Mouse (Mus musculus): ENCODE measurements around the gene Itch. TPM values are rescaled to one million over a fixed set of nuclear protein-coding genes. Genes with fewer than 3 reads are reported as not detected.
"Not testable (repeated sequence)": the region's sequence is repeated elsewhere in the genome, so short reads cannot be mapped to it uniquely, and the experiment has no call there.

Gene Itch
- 10 to 100 TPM; 36.0 to 39.2 TPM for total RNA-seq (2021)
- long read RNA-seq, experiment 1, full-length matches to known transcripts: 10 of 16 reads
- long read RNA-seq, experiment 1, partial matches to known transcripts: 1 of 16 reads
- long read RNA-seq, experiment 1, other reads (novel, unspliced or antisense): 5 of 16 reads
- long read RNA-seq, experiment 2, full-length matches to known transcripts: 19 of 27 reads
- long read RNA-seq, experiment 2, partial matches to known transcripts: 1 of 27 reads
- long read RNA-seq, experiment 2, other reads (novel, unspliced or antisense): 7 of 27 reads

DNA sequence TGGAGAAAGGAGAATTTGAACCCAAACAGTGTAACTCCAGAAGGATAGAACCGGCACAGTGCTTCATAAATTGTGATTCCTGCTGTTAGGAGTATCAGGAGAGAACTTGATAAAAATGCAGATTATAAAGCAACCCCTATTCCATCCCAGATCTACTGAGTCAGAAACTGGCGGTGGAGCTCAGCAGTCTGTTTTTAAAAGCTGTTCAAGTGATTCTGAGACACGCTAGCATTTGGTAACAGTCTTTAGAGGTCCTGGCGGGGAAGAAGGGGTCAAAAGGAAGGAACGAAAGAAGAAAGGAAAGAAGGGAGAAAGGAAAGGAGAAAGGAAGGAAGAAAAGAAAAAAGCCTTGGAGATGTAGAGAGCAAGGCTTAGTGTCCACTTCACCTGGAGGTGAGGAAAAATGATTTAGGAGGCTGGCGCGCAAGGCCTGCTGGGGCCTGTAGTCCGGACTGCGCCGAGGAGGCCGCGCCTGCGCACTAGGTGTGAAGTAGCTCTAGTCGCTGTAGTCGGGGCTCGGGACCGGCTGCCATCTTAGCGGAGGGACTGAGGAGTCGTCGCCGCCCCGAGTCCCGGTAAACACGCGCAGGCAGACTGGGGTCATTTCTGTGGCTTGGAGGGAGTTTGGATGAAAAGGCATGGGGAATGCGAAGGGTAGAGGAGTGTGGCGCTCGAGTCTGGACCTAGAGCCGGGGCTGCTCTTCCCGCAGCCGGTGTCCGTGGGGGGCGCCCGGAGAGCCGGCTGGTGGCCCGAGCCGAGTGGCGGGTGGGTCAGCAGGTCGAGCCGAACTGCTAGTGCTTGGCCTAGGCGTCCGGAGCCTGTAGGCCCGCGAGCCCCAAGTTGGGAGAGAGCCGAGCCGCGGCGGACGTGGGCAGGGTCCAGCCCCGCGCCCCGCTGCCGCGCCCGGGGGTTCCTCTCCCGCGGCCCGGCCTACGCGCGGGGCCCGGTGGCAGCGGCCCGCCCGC is at the start of gene Itch:
TSS of gene Itch (plus strand) at position 499 of the 966 bp plus-strand sequence.
- peak; percentile 85 to 93 for DNase-seq (ENCODE audit: low spot score in 2 of 2)

DNA sequence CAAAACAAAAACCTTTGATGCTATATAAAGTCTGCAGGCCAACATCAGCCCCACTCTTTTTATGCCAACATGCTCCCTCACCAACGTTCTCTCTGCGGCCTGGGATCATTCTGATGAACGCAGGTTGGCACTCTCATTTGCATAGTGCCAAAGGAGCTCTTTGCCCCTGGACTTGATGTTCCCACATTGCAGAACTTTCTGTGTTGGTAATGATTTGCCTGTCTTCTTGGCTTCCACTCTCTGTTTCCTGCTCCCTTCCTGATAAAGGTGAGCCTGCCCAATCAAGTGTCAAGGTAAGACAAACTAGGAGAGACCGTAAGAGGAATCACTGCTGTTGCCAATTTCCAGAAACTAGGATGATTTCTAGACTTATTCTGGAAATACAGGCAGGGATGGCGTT is 48.8 kb upstream of the Itch start:
- DNase-seq (ENCODE audit: low spot score in 2 of 2): no peak

DNA sequence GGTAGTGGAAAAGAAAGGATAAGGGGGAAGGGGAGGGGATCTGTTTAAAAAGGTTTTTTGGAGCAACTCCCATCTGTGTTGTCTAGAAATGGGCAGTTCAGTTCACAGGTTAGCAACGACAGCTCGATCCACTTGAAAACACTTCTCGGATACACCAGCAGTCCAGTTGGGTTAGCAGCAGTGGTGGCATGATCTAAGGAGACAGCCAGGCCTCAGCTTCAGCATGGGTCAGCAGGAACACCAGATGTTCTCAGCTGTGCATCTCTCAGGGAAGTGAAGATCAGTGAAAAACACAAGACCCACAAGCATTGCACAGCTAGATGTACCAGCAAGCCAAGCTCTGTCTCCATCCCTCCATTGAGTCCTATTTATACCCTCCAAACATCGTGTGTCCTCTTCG is 47.0 kb upstream of the Itch start:
- no peak for DNase-seq (ENCODE audit: low spot score in 2 of 2)

DNA sequence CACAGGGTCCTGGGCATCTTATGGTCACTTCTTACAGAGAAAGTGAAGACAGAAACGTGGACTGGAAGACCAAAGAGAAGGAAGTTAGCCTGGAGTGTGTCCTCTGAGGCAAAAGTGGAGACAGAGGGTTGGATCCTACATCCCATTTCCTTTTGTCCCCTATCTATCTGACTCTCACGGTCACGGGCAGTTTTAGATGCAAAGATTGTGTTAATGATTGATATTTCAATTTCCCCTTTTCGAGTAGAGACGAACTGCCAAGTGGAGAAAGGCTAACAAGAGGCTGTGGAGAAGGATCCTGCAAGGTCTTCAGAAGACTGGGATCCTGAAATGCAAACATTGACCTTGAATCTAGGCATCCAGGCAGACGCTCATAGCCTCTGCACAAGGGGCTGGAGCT is 45.0 kb upstream of the Itch start:
- no peak for DNase-seq (ENCODE audit: low spot score in 2 of 2)

DNA sequence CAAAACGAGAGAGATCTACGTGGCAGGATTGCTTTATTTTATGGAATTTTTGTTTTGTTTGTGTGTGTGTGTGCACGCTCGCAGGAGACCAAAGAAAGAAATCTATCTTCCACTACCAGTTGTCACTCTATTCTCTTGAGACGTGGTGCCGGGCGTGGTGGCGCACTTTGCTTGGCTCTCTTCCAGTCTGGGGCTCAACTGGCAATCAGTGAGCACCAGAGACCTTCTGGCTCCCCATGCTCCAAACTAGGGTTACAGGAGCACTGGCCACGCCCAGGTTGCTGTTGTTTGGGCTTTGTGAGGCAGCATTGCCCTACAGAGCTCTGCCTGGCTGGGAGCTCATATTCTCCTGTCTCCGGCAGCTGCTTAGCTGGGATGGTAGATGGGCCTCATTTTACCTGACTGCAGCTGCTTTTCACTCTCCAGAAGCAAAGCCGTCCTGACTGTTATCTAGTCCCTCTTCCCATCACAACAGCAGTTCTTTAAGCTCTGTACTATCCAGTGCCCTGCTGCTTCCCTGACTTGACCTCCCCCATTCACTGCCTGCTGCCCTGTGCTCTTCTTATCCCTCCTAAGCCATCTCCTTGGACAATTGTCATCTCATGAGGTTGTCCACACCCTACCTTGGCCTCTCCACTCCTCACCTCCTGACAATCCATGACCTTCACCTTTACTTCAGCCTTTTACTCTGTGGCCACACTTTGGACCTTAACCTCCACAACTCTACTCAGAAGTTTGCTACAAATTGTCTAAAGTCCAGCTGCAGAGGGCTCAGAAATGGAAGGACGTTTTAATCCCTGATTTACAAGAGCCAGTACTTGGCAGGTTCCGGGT is 42.2 kb upstream of the Itch start:
- DNase-seq (ENCODE audit: low spot score in 2 of 2): peak in 1 of 2 experiments; percentile 19

DNA sequence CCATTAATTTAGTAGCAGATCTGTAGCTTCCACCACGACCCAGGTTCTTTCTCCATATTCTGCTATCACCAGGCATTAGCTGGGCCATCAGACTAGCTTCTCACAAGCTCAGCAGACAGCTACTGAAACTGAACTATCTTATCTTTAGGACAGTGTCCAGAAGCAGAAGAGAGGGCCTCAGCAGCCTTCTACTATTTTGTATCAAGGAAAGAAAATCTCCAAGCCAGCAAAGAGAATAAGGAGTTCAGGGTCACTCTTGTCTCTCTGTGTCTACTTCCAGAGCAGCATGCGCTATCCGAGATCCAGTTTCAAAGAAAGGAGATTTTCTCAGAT is 41.6 kb upstream of the Itch start:
- no peak for DNase-seq (ENCODE audit: low spot score in 2 of 2)

DNA sequence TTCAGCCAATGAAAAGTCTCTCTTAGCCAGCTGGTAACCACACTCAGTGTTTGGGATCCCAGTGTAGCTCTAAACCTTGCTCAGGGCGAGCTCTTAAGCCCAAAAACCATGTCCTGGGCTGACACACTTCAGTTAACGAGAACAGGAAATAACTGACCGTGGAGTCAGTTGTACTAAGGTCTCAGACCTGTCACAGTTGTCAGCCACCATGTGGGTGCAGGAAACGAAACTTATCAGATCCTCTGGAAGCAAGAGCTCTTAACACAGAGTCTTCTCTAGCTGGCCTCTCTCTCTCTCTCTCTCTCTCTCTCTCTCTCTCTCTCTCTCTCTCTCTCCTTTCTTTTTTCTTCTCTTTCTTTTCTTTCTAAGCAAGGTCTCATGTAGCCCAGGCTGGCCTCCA is 39.9 kb upstream of the Itch start:
- no peak for DNase-seq (ENCODE audit: low spot score in 2 of 2)

DNA sequence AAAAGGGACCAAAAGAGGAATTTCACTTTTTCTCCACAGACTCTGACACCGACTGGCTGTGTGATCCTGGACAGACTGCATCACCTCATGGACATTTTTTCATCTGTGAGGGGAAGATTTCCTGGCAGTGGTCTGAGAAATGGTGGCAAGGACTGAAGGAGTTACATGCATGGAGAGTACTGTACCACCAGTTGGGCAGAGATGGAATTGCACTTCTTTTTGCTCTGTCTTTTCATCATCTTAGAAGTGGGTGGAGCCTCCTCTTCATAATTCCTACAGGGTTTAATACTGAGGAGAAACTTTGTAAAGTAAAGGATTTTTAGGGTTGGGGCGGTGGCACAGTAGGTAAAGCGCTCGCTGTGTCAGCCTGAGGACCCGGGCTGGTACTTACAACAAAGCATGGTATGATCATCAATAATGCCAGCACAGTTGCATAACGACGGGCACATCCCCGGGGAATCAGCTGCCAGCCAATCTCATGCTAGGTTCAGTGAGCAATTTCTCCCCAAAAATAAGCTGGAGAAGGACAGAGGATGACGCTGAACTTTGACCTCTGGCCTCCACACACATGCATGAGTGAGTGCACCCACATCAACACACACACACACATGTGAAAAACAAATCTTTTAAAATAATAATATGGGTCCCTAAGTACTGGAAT is 34.5 kb upstream of the Itch start:
- DNase-seq (ENCODE audit: low spot score in 2 of 2): no peak

DNA sequence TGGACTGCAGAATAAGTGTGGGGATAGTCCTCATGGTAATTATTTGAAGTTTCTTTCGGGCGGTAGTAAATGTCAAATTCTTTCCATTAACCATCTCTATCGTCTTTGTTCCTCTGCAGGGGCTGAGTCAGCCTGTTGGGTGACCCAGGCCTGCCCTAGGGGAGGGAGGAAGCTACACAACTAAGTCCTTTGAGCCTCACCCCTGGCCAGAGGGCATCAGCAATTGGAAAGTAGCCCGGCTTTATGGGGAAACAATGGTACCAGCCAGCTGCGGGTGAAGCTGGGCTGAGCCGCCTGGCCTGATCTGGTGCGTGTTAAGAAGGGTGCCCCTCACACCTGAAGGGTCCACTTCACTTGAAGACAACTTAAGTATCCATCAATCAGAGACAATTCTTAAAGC is 33.9 kb upstream of the Itch start:
- DNase-seq (ENCODE audit: low spot score in 2 of 2): no peak

DNA sequence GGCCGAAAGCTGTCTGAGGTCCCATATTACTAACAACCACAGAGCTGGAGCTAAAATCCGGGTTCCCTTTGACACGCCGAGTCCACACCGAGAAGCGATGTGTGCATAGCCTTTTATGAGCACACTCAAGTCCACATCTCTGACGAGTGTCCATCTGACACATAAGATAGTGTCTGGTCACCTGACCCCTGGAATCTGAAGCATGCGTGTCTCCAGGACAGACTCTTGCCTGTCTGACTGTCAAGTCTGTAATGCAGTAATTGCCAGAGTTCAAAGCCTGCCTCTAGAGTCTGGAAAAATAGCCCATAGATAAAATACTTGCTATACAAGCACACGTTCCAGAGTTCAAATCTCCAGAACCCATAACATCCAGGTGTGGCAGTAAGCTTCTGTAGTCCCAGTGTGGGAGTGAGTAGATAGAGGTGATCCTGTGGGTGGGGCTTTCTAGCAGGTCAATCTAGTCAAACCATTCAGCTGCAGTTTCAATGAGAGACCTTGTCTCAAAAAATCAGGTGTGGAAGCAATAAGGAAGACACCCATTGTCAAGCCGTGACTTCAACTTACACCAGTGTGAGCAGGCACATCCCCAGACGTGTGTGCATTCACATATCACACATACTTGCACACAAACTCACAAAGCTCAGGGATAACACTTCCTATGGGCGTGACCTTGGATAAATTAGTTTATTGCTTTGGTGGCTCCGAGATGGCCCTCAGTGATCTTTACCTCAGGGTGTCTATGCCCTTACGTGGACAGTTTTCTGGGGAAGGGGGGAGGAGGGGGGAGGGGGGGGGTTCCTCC is 33.1 kb upstream of the Itch start:
- no peak for DNase-seq (ENCODE audit: low spot score in 2 of 2)

DNA sequence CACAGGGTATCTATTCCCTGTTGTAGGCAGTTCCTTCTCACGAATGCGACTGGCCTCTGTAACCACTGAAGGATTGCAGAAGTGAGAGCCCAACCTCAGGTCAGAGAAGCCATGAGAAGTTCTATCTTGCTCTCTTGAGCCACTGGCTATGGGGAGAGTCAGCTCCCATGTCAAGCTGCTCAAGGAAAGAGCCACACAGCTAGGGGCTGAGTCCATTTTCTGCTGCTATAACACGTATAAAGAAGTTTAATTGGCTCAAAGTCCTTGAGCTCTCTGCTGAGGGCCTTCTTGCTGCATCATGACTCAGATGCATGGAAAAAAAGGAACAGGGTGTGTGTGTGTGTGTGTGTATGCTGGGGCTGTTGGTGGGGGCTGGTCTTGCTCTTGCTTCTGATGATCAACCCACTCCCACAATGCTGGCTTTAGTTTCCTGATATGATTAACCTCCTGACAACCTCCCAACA is 32.5 kb upstream of the Itch start:
- DNase-seq (ENCODE audit: low spot score in 2 of 2): no peak

DNA sequence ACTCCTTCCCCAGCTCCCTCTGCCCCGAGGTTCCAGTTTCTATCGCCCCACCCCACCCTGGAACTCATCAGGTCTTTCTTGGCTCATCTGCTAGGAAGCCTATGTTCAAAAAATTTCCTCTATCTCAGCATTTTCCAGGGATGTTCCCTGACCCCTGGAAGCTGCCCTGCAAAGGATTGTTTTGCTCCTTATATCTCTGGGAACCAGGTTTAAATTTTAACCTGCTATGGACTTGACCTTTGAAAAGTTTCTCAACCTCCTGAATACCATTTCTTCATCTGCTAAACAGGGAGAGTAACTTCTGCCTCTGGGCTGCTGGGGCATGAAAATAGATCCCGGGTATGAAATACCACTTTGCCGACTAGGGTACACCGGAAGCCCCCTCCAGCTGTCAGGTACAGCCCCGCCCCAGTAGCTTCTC is 31.5 kb upstream of the Itch start:
- DNase-seq (ENCODE audit: low spot score in 2 of 2): no peak

DNA sequence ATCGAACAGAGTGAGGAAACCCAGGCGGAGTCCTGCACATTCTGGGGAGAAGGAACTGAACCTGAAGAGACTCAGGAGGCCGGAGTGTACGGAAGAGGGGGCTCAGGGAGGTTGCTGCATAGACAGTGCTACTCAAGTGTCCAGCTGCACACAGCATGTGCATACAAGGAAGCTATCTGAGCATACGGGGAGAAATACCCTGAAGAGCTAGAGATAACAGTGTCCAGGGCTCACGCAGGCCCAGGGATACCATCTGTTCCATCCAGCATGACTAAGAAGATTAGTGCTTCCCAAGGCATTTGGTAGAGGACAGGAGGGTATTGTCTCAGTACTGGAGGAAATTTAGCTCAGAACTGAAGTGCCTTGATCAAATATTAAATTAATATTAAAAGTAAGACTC is 29.7 kb upstream of the Itch start:
- no peak for DNase-seq (ENCODE audit: low spot score in 2 of 2)

DNA sequence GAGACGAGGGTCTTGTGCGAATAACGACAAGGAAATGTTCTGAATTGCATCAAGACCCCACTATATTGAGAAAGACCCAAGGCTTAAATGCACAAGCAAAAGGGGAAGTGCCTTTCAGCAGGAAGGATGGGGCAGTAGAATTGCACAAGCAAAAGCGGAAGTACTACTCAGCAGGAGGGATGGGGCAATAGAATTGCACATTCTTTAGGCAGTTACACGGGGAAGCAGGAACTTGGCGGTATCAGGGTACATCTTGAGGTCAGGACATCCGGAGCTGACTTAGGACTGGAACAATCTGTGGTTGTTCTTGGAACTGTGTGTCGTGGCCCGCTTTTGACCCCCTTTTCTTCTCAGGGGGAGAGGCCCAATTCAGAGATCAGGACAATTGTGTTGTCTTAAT is 26.0 kb upstream of the Itch start:
- DNase-seq (ENCODE audit: low spot score in 2 of 2): not testable (repeated sequence)

DNA sequence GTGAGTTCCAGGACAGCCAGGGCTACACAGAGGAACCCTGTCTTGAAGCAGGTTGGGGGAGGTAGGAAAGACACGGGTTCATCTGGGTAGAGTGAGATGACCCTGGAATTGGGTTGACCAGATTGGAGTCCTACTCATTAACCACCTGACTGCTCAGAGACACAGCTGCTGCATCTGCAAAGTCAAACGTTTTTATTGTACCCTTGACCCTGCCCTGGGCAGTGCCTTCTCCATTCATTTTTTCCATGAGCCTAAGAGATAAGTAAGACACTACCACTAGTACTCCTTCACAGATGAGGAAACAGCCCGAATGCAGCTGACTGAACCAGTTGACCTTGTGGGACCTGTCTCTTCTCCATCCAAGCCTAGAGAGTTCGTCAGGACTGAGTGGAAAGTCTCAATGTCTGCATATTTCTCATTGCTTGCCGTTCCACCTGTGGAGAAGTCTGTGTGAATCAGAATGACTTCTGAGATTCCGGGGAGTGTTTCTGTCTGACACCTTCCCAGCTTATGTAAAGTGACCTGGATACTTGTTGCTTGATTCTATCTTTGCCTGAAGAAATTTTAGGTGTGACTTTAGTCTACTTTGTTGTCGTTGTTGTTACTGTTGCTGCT is 18.0 kb upstream of the Itch start:
- DNase-seq (ENCODE audit: low spot score in 2 of 2): no peak

DNA sequence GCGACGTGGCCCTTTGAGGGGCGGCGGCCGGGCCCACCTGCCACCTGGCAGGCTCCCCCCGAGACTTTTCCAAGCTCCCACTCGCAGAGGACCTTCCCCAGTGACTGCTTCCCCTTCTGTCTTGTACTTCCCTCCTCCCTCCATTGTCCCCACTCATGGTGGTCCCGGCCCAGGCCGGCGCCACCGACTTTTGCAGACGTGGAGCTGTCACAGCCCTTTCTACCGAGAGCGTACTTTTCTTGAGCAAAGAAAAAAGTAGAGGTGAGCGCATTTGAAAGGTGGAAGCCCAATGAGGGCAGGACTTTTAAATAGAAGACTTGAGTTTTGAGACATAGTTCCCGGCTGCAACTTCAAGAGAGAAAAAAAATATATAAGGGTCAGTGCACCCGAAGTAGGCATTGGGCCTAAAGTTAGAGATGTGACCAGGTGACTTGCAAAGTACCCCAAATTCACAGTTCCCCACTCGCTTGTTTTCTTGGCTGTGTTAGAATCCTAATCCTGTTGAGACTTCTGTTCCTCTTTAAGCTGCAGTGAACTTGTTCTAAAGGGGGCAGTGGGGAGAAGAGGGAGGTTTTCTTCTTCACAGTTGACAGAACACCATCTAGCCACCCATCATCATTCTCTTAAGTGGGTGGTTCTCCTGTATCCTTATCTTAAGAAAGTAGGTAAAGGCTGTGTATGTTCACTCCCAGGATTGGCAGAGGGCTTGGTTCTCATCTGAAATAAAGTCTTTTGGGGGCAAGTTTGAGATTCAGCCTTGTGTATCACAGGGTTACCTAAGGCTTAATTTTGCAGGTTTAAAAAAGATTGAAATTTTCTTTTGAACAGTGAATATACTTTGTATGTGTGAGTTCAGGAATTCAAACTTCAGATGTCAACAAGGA is 910 bp downstream of the Itch start:
- DNase-seq (ENCODE audit: low spot score in 2 of 2): no peak

DNA sequence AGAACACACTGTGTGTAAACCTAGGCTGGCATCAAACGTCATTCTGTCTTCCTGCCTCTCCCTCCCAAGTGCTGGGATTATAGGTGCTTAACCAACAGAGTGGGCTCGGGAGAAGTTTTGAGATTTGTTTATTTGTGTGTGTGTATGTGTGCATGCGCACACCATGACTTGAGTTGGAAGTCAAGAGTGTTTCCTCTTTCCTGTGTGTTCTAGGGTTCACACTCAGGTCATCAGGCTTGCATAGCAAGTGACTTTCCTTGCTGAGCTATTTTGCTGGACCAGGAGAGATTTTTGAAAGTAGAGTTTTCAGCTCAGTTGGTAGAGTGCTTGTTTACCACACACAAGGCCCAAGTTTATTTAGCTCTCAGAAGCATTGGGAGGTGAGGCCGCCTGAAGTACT is 1.8 kb downstream of the Itch start:
- no peak for DNase-seq (ENCODE audit: low spot score in 2 of 2)

DNA sequence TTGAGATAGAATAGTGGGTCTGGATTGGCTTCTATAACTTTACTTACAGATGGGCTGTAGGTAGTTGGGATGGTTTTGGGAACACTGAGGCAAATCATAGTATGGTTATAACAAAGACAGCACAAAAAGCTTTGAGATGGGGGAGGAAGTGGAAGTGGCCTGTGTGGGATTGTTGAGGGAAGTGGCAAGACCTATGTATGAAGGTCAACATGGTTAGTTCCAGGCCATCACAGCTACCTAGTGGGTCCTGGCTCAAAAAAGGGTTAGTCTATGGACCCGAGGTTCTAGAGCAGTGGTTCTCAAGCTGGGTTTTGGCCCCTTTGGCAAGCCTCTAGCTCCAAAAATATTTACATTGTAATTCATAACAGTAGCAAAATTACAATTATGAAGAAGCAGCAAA is 2.2 kb downstream of the Itch start:
- DNase-seq (ENCODE audit: low spot score in 2 of 2): no peak

DNA sequence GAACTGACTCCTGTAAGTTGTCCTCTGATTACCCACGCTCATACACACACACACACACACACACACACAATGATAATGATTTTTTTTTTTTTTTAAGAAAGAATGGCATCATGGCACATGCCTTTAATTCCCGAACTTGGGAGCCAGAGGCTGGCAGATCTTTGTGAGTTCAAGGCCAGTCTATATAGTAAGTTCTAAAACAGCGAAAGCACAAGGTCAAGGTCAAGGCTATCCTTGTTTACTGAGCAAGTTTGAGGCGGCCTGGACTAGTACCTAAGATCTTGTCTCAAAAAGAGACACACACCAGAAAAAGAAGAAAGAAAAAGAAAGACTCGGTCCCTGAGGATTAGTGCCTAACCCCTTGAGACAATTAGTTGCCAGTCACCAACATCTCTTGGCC is 7.7 kb downstream of the Itch start:
- DNase-seq (ENCODE audit: low spot score in 2 of 2): no peak
